In the genomic region with DNA sequence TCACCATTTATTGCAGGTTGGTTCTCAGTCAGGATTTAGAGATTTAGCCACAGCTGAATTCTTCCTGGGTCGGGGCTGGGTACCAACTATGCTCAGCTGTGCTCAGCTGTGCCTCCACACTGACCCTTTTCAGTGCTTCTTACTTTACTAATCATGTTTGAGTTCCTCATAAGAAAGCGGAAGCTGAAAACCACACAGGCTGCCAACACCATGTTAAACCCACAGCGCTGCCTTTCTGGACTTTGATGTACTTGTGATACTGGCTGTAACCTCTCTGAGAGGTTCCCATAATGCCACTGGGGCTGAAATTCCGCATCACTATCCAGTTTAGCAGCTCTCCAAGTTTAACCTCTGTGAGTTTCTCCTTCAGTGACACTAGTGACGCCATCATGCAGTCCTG, we compare ENCODE assay signal across 13 mouse cellular contexts. TPM values are rescaled to one million over a fixed set of nuclear protein-coding genes. Genes with fewer than 3 reads are reported as not detected.
DNase-seq lines count a peak whose midpoint lies in the region; ATAC-seq and TF ChIP-seq lines count a peak whose summit lies in the region.
"Had no signal": no experiment of that assay in that cellular context is flagged by ENCODE, and none has a peak within 500 bp of the region (broad histone marks: within the 10 kb centered on the region; RNA-seq: fewer than 3 reads in every experiment).

No protein-coding gene starts in this region.

- no peak overlapping the region for H3K9ac ChIP-seq in kidney, embryonic 15.5 days
- H3K9ac ChIP-seq: limb, embryonic 13.5 days had no signal

- no peak for TF ChIP-seq CTCF in cerebellum, adult 2 months (IDR thresholded peaks at IDR 0.05; ENCODE audit: borderline replicate concordance, insufficient read depth, low read depth, low read length)

- peaks cover 56% of the 10 kb centered on the region for H3K36me3 ChIP-seq in kidney, embryonic 15.5 days

- peak; percentile 29 to 50 for DNase-seq in lung, adult 18-20 months
- no peak for DNase-seq in lung, postnatal 14 days
- DNase-seq in skeletal muscle tissue, adult 2 months (ENCODE audit: low read depth, low spot score) = peak; percentile 43
- DNase-seq in thymus, postnatal 4 days = peak; percentile 39
- DNase-seq in embryo, embryonic 10.5 days (ENCODE audit: low spot score) = no peak
- no peak for DNase-seq in cerebellum, adult 2 months
- DNase-seq: cerebellum, adult 9-11 months had no signal

- 90% methylated on average over 5 of the region's 5 CpGs for WGBS in kidney, embryonic 15.5 days
- WGBS in cerebellum, adult 2 months = 84% methylated on average over 5 of the region's 5 CpGs

- H3K27me3 ChIP-seq in kidney, embryonic 15.5 days = no peaks in the 10 kb centered on the region
- H3K27me3 ChIP-seq in cerebellum, adult 2 months (ENCODE audit: control insufficient read depth, insufficient read depth, low read length) = no peaks in the 10 kb centered on the region; the same call in 1 of the 2 replicates
- H3K27me3 ChIP-seq: limb, embryonic 13.5 days had no signal

- no peak for TF ChIP-seq POLR2A in cerebellum, adult 2 months (IDR thresholded peaks at IDR 0.05; ENCODE audit: borderline replicate concordance, insufficient read depth, low read length)

- H3K4me2 ChIP-seq in kidney, embryonic 15.5 days = no peak overlapping the region
- H3K4me2 ChIP-seq: limb, embryonic 13.5 days had no signal

- ATAC-seq in granulocyte monocyte progenitor cell, adult 5-6 weeks (replicated peaks; ENCODE audit: poor library complexity, severe bottlenecking) = peak; percentile 100
- ATAC-seq in kidney, embryonic 15.5 days (replicated peaks; ENCODE audit: low FRiP score) = no peak
- ATAC-seq: intestine, postnatal 0 days had no signal

- no peaks in the 10 kb centered on the region for H3K9me3 ChIP-seq in kidney, embryonic 15.5 days (replicated peaks)
- H3K9me3 ChIP-seq: G1E; limb, embryonic 13.5 days had no signal

- no peak overlapping the region for H3K4me3 ChIP-seq in kidney, embryonic 15.5 days (replicated peaks)
- H3K4me3 ChIP-seq in cerebellum, adult 2 months (replicated peaks; ENCODE audit: insufficient read depth, low read depth, low read length) = no peak overlapping the region
- H3K4me3 ChIP-seq: erythroblast, embryonic 14.5 days; limb, embryonic 13.5 days had no signal

- H3K4me1 ChIP-seq in kidney, embryonic 15.5 days = 0 out of 2 replicates have a peak, but pooled peaks cover 3% of the 10 kb centered on the region
- H3K4me1 ChIP-seq in cerebellum, adult 2 months (ENCODE audit: control insufficient read depth, insufficient read depth, low read length) = no peaks in the 10 kb centered on the region
- H3K4me1 ChIP-seq: limb, embryonic 13.5 days had no signal

- no peak overlapping the region for H3K27ac ChIP-seq in kidney, embryonic 15.5 days
- H3K27ac ChIP-seq in cerebellum, adult 2 months (ENCODE audit: insufficient read depth, low read length) = no peak overlapping the region
- H3K27ac ChIP-seq: limb, embryonic 13.5 days had no signal

RNA-seq across cellular contexts. Expression of a gene that starts 34.0 kb away (rescaled TPM):
- total RNA-seq in granulocyte monocyte progenitor cell, adult 5-6 weeks (2014; fragmentation: Nextera tagmentation) = 0.79 and 0.80 TPM in 2 replicates
- total RNA-seq in granulocyte monocyte progenitor cell, adult 5-6 weeks (2017) = 1.1 and 2.4 TPM in 2 replicates
- 4.6 and 6.5 TPM in 2 replicates for polyA plus RNA-seq in kidney, embryonic 15.5 days (2015; fragmentation: Nextera tagmentation; extraction: Ambion mirVana)
- polyA plus RNA-seq in cerebellum, adult 2 months (2012; rRNA removed) = 2.5 and 3.1 TPM in 2 replicates
- polyA plus RNA-seq: erythroblast, embryonic 14.5 days had no signal

Comparison
In these comparisons a context has a peak if more than half of its experiments do, and no peak if none do; other contexts are left out.
1. DNase-seq: peak in lung, adult 18-20 months (2 of 2), skeletal muscle tissue, adult 2 months (single experiment) and thymus, postnatal 4 days (single experiment); none in lung, postnatal 14 days (single experiment), embryo, embryonic 10.5 days (single experiment) and cerebellum, adult 2 months (0 of 2).